Mouse (Mus musculus): ENCODE data around the gene Plet1. TPM values are rescaled to one million over a fixed set of nuclear protein-coding genes. Genes with fewer than 3 reads are reported as not detected.

Gene Plet1
- polyA plus RNA-seq, 1 experiment from 2014 or later = 1.6 TPM

DNA sequence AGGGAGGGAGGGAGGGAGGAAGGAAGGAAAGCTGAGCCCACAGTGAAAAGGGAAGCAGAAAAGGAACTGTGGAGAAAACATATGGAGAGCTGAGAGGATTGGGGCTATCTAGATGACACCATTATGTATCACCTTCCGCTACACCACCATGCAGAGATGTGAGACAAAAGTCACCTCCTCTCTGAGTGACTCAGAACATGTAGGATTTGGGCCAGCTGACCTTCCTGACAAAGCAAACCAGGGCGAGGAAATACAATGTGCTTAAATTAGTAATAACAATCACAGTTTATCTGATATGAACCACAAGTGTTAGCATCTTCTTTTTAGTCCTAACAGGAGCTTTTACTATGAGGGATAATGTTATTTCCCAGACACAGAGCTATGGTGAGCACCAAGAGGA is 3.2 kb downstream of the Plet1 start:
- Histone ChIP-seq H3K4me1 (peaks cover 25% of the 10 kb centered on the region), H3K27me3 (replicated peaks; ENCODE audit: low read depth, poor library complexity, severe bottlenecking) (no peaks in the 10 kb centered on the region), H3K27ac (replicated peaks) (no peak overlapping the region), H3K9me3 (no peaks in the 10 kb centered on the region), H3K4me3 (no peak overlapping the region), H3K36me3 (replicated peaks) (no peaks in the 10 kb centered on the region)
- WGBS = 81% methylated on average over 2 of the region's 2 CpGs
- no peak for DNase-seq (ENCODE audit: low spot score)

DNA sequence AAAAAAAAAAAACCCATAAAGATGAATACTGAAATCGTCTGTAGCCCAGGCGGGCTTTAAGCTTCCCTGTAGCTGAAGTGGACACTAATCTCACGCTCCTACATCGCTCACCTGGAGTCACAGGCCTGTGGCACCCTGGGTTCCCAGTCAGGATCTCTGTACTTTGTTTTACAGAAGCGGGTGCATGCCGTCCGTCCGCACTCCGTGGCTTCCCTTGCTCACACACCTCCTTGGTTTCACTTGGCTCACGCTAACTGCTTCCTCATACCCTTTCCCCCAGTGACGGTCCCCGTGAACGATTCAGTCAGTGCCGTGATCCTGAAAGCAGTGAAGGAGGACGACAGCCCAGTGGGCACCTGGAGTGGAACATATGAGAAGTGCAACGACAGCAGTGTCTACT is 4.5 kb downstream of the Plet1 start:
- Histone ChIP-seq H3K36me3 (replicated peaks) (no peaks in the 10 kb centered on the region), H3K4me3 (no peak overlapping the region), H3K27ac (replicated peaks) (no peak overlapping the region), H3K9me3 (no peaks in the 10 kb centered on the region), H3K4me1 (peaks cover 25% of the 10 kb centered on the region), H3K27me3 (replicated peaks; ENCODE audit: low read depth, poor library complexity, severe bottlenecking) (no peaks in the 10 kb centered on the region)
- 88% methylated on average over 16 of the region's 16 CpGs for WGBS
- no peak for DNase-seq (ENCODE audit: low spot score)

DNA sequence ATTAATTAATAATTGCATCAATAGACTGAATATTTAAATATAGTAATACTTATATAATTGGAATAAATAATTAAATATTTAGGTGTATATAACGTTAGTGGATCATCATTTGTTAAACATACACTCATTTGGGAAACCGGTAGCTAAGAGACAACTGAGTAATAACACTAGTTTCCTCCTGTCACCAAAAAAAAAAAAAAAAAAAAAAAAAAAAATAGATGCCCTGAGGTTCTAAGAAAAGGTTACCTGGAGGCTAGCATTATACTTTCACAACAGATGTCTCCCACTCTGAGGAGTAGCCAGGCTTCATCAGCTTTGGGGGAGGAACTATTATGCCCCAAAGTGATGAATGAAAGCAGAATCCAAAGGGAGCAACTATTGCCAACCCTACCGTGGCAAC is 5.5 kb downstream of the Plet1 start:
- 93% methylated on average over 3 of the region's 3 CpGs for WGBS

DNA sequence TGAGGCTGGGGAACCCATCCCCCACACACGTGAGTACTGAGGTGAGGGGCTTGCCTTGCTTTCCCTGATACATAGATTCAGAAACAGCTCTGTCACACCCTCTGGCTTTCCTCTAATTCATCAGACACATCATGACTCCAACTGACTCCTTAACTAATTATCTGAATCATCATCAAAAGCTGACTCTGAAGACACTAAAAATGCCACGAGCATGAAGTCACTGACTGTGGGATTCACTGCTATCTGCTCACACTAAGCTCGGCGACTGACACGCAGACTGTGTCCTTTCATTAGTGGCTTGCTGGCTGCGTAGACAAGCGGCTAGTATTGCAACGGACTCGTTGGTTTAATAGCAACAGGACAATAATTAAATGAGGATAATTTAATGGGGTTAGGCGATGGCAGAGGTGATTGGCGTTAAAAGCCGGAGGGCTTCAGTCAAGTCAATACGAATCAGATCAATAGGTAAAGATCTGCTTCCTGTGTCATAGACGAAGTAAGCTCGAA is 6.2 kb downstream of the Plet1 start:
- Histone ChIP-seq H3K27ac (replicated peaks) (no peak overlapping the region), H3K4me1 (peaks cover 23% of the 10 kb centered on the region), H3K36me3 (replicated peaks) (no peaks in the 10 kb centered on the region), H3K4me3 (peak overlapping the region; percentile 48), H3K27me3 (replicated peaks; ENCODE audit: low read depth, poor library complexity, severe bottlenecking) (no peaks in the 10 kb centered on the region), H3K9me3 (no peaks in the 10 kb centered on the region)
- DNase-seq (ENCODE audit: low spot score) = no peak
- 77% methylated on average over 15 of the region's 15 CpGs for WGBS

More for the DNA sequence above, 5.5 kb downstream of the Plet1 start:
- no peak overlapping the region for H3K27ac ChIP-seq (replicated peaks)
- no peaks in the 10 kb centered on the region for H3K27me3 ChIP-seq (replicated peaks; ENCODE audit: low read depth, poor library complexity, severe bottlenecking)
- H3K4me3 ChIP-seq = no peak overlapping the region
- DNase-seq (ENCODE audit: low spot score) = no peak
- H3K4me1 ChIP-seq = peaks cover 25% of the 10 kb centered on the region
- no peaks in the 10 kb centered on the region for H3K9me3 ChIP-seq
- H3K36me3 ChIP-seq (replicated peaks) = no peaks in the 10 kb centered on the region

DNA sequence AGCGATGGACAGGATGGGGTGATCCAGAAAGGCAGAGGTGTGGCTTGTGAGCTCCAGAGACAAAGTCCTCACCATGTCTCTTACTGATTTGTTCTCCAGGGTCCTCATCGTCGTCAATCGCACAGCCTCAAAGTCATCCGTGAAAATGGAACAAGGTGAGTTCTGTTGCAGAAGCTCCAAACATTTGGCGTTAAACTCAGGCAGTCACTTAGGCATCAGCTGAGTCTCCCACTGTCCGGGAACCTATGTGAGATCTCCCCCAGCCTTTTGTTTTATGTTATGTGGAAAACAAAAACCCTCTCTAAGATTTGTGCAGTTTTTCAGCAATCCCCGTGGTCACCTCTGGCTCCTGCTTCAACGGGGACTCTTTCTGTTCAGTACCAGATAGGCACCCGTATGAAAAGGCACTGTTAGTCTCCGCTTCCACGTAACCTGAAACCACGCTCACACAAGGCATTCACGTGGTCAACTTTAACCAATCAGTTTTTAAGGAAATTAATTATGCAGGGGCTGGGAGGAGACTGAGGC is 6.7 kb downstream of the Plet1 start:
- H3K27me3 ChIP-seq (replicated peaks; ENCODE audit: low read depth, poor library complexity, severe bottlenecking) = no peaks in the 10 kb centered on the region
- H3K4me1 ChIP-seq = peaks cover 18% of the 10 kb centered on the region
- H3K9me3 ChIP-seq = no peaks in the 10 kb centered on the region
- peak overlapping the region; percentile 48 for H3K4me3 ChIP-seq
- WGBS = 26% methylated on average over 14 of the region's 14 CpGs
- H3K36me3 ChIP-seq (replicated peaks) = no peaks in the 10 kb centered on the region
- H3K27ac ChIP-seq (replicated peaks) = peak overlapping the region; percentile 73
- peak; percentile 66 for DNase-seq (ENCODE audit: low spot score)

DNA sequence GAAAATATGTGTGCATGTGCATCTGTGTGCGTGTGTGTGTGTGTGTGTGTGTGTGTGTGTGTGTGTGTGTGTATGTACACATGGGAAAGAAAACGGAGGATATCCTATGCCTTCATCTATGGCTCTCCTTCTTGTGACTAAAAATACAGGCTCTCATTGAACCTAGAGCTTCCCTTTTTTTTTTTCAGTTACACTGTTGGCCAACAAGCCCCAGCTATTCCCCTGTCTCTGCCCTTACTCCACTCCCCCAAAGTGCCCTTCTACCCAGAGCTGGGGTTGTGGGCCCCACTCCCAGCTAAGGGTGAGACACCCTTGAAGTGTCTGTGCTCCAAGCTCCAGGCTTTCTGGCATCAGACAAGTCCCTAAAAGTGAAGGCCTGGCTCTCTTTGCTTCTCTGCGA is 8.6 kb downstream of the Plet1 start:
- peaks cover 4% of the 10 kb centered on the region for H3K4me1 ChIP-seq
- H3K4me3 ChIP-seq = no peak overlapping the region
- H3K27ac ChIP-seq (replicated peaks) = no peak overlapping the region
- no peaks in the 10 kb centered on the region for H3K36me3 ChIP-seq (replicated peaks)
- no peaks in the 10 kb centered on the region for H3K27me3 ChIP-seq (replicated peaks; ENCODE audit: low read depth, poor library complexity, severe bottlenecking)
- no peaks in the 10 kb centered on the region for H3K9me3 ChIP-seq
- WGBS = 85% methylated on average over 3 of the region's 3 CpGs
- no peak for DNase-seq (ENCODE audit: low spot score)

DNA sequence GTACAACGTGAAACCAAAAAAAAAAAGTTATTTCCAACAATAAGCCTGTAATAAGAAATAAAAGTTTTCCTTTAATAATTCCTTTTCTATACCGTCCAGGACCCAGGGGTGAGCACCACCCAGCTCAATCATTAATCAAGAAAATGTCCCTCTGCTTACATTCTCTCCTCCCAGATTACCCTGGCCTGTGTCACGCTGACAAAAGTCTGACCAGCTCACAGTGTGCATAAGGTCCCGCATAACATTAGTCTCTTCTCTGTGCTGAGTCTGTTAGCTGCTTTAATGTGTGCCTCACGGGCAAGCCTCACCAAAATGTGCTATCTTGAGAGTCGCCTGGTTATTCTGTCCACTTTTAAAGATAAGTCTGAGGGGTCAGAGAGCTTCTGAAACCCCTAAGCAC is 11.1 kb downstream of the Plet1 start:
- Histone ChIP-seq H3K4me3 (no peak overlapping the region), H3K4me1 (peaks cover 4% of the 10 kb centered on the region), H3K27ac (replicated peaks) (no peak overlapping the region), H3K27me3 (replicated peaks; ENCODE audit: low read depth, poor library complexity, severe bottlenecking) (no peaks in the 10 kb centered on the region), H3K36me3 (replicated peaks) (no peaks in the 10 kb centered on the region), H3K9me3 (no peaks in the 10 kb centered on the region)
- DNase-seq (ENCODE audit: low spot score) = no peak
- 70% methylated on average over 6 of the region's 6 CpGs for WGBS

DNA sequence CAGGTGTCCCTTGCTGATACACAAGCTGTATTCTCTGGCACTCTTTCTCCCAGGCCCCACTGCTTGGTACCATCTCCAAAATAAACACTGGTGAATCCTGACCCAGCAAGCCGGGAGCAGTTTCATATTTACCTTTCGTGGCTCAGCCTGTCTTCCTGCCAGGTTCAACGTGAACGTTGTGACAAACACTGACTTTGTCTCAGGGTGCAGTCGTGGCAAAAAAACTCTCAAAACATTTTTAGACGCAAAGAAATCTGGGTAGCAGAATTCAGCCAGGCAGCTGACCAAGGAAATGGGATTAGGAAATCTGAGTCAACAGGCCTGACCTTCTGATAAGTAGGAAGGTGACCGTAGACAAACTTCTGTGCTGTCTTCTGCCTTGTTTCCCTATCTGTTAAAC is 13.2 kb downstream of the Plet1 start:
- 73% methylated on average over 7 of the region's 7 CpGs for WGBS
- Histone ChIP-seq H3K27ac (replicated peaks) (no peak overlapping the region), H3K9me3 (no peaks in the 10 kb centered on the region), H3K4me3 (no peak overlapping the region), H3K27me3 (replicated peaks; ENCODE audit: low read depth, poor library complexity, severe bottlenecking) (no peaks in the 10 kb centered on the region), H3K4me1 (no peaks in the 10 kb centered on the region), H3K36me3 (replicated peaks) (no peaks in the 10 kb centered on the region)
- DNase-seq (ENCODE audit: low spot score) = no peak

DNA sequence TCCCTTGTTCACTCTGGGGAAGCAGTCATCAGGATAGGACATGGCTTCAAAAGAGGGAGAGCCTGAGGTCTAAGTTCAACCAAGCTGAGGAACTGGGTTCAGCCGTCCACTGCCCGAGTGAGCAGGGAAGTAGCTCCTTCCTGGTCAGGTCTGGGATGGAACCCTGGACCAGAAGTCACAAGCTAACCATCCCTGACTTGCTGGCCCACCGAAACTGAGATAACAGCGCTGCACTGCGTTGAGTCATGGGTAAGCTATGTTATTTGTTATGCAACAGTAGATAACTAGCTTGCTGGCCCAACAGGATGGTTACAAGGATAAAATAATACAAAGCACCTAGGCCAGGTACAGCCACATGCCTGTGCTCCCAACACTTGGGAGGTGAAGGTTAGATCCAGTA is 21.1 kb downstream of the Plet1 start:
- no peaks in the 10 kb centered on the region for H3K36me3 ChIP-seq (replicated peaks)
- 88% methylated on average over 5 of the region's 5 CpGs for WGBS
- H3K4me1 ChIP-seq = no peaks in the 10 kb centered on the region
- no peak for DNase-seq (ENCODE audit: low spot score)
- H3K27me3 ChIP-seq (replicated peaks; ENCODE audit: low read depth, poor library complexity, severe bottlenecking) = no peaks in the 10 kb centered on the region
- no peak overlapping the region for H3K27ac ChIP-seq (replicated peaks)
- no peak overlapping the region for H3K4me3 ChIP-seq
- no peaks in the 10 kb centered on the region for H3K9me3 ChIP-seq

DNA sequence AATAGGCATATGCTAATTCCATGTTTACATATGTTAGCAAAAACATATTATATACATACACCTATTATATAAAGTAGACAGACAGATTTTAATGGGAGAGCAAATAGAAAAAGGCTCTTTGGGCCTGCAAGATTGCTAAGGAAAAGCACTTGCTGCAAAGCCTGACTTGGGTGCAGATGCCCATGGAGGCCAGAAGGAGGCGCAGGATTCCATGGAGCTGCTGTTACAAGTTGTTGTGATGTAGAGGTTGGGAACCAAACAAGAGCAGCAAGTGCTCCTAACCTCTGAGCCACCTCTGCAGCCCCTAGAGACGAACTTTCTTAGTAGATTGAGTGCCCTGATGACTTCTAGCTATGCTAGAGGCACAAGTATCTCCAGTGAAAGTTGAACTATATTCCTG is 24.5 kb downstream of the Plet1 start:
- Histone ChIP-seq H3K27me3 (replicated peaks; ENCODE audit: low read depth, poor library complexity, severe bottlenecking) (no peaks in the 10 kb centered on the region), H3K9me3 (no peaks in the 10 kb centered on the region), H3K4me3 (no peak overlapping the region), H3K36me3 (replicated peaks) (peaks cover 6% of the 10 kb centered on the region; the same call in 1 of the 2 replicates), H3K4me1 (no peaks in the 10 kb centered on the region), H3K27ac (replicated peaks) (no peak overlapping the region)
- no peak for DNase-seq (ENCODE audit: low spot score)
- WGBS = 9% methylated on average over 2 of the region's 2 CpGs

DNA sequence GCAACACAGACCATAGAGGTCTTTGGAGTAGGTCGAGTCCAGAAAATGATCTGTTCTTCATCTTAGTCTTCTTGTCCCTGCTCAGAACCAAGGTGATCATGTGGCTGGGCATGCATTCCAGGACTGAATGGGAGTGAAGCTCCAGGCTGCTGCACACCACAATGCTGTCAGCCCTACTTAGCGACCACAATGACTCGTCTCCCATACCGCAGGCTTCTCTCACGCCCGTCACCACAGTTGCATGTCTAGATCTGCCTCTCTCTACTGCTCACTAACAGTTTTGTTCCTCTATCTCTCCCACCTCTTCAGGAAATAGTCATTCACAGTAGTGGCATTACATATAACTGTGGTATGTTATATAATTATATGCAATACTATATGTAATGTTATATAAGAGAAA is 26.4 kb downstream of the Plet1 start:
- no peak for DNase-seq (ENCODE audit: low spot score)
- no peaks in the 10 kb centered on the region for H3K4me1 ChIP-seq
- WGBS = 83% methylated on average over 6 of the region's 6 CpGs
- no peaks in the 10 kb centered on the region for H3K27me3 ChIP-seq (replicated peaks; ENCODE audit: low read depth, poor library complexity, severe bottlenecking)
- no peak overlapping the region for H3K4me3 ChIP-seq
- no peak overlapping the region for H3K27ac ChIP-seq (replicated peaks)
- peaks cover 8% of the 10 kb centered on the region; the same call in 1 of the 2 replicates for H3K36me3 ChIP-seq (replicated peaks)
- no peaks in the 10 kb centered on the region for H3K9me3 ChIP-seq

DNA sequence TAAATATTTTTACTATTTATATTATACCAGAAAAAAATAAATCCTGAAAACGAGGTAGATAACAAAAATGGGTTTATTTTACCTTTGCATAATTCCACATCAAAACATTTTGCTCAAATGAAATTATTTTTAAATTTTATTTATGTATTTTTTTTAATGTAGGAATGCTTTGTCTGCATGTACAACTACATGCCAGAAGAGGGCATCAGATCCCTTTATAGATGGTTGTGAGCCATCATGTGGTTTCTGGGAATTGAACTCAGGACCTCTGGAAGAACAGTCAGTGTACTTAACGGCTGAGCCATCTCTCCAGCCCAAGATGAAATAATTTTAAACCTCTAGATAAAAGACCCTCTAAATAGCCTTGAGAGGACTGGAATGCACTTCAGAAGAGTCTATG is 27.2 kb downstream of the Plet1 start:
- Histone ChIP-seq H3K4me3 (no peak overlapping the region), H3K36me3 (replicated peaks) (peaks cover 8% of the 10 kb centered on the region; the same call in 1 of the 2 replicates), H3K9me3 (no peaks in the 10 kb centered on the region), H3K27me3 (replicated peaks; ENCODE audit: low read depth, poor library complexity, severe bottlenecking) (no peaks in the 10 kb centered on the region), H3K4me1 (no peaks in the 10 kb centered on the region), H3K27ac (replicated peaks) (no peak overlapping the region)
- DNase-seq (ENCODE audit: low spot score) = no peak
- WGBS = 75% methylated on average over 2 of the region's 2 CpGs

DNA sequence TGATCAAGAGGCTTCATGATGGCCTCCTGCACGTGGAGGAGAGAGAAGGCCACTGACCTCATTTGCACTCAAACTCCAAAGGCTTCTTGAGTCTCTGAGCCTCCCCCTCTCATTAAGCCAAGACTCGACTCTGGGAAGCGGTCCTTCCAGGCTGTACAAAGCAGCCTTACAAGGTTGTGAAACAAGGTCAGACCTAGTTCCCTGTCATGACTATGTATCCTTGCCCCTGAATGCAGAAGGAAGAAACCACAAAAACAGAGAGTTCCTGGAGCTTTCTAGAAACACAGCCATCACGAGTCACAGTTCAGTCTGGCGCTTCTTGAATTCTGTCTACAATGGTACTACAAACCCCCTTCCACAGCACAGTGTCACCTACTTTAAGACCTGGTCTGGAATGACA is 28.2 kb downstream of the Plet1 start:
- no peak for DNase-seq (ENCODE audit: low spot score)
- Histone ChIP-seq H3K4me3 (no peak overlapping the region), H3K27ac (replicated peaks) (no peak overlapping the region), H3K4me1 (peaks cover 1% of the 10 kb centered on the region), H3K27me3 (replicated peaks; ENCODE audit: low read depth, poor library complexity, severe bottlenecking) (no peaks in the 10 kb centered on the region), H3K9me3 (no peaks in the 10 kb centered on the region), H3K36me3 (replicated peaks) (peaks cover 8% of the 10 kb centered on the region; the same call in 1 of the 2 replicates)
- 83% methylated on average over 5 of the region's 5 CpGs for WGBS
